In genomic region chr9:75025689-75026088, GRCm38 (mm10) we compare ENCODE assay signal across 11 mouse cellular contexts. TPM values are rescaled to one million over a fixed set of nuclear protein-coding genes. Genes with fewer than 3 reads are reported as not detected.
A peak's percentile ranks its signal among the peaks of the same experiment; 100 is the strongest.
DNase-seq lines count a peak whose midpoint lies in the region; ATAC-seq and TF ChIP-seq lines count a peak whose summit lies in the region.
"Had no signal": no experiment of that assay in that cellular context is flagged by ENCODE, and none has a peak within 500 bp of the region (broad histone marks: within the 10 kb centered on the region; RNA-seq: fewer than 3 reads in every experiment).

No protein-coding gene starts in this region.

- no peak for TF ChIP-seq EP300 in stomach, postnatal 0 days (optimal IDR thresholded peaks at IDR 0.05)

- no peak overlapping the region for H3K4me2 ChIP-seq in hindbrain, embryonic 11.5 days (replicated peaks; ENCODE audit: low read depth, low read length)
- no peak overlapping the region for H3K4me2 ChIP-seq in hindbrain, embryonic 13.5 days
- no peak overlapping the region for H3K4me2 ChIP-seq in stomach, postnatal 0 days (replicated peaks; ENCODE audit: low read depth)
- H3K4me2 ChIP-seq: liver, embryonic 13.5 days had no signal

- H3K9ac ChIP-seq in hindbrain, embryonic 11.5 days (ENCODE audit: low read depth, low read length) = no peak overlapping the region
- H3K9ac ChIP-seq in hindbrain, embryonic 13.5 days = no peak overlapping the region
- H3K9ac ChIP-seq in stomach, postnatal 0 days (ENCODE audit: low read length) = no peak overlapping the region
- H3K9ac ChIP-seq: liver, embryonic 13.5 days had no signal

- ATAC-seq in hindbrain, embryonic 11.5 days (ENCODE audit: low FRiP score) = no peak
- ATAC-seq in hindbrain, embryonic 13.5 days (ENCODE audit: low FRiP score) = no peak
- no peak for ATAC-seq in stomach, postnatal 0 days (ENCODE audit: low FRiP score, low TSS enrichment)

- no peak for TF ChIP-seq POLR2A in spleen, adult 2 months (IDR thresholded peaks at IDR 0.05; ENCODE audit: low read depth, low read length)

- no peaks in the 10 kb centered on the region for H3K36me3 ChIP-seq in hindbrain, embryonic 11.5 days (ENCODE audit: control insufficient read depth, insufficient read depth, low read length)
- peaks cover 48% of the 10 kb centered on the region for H3K36me3 ChIP-seq in hindbrain, embryonic 13.5 days
- H3K36me3 ChIP-seq in spleen, adult 2 months (ENCODE audit: control insufficient read depth, insufficient read depth, low read length) = peaks cover 17% of the 10 kb centered on the region
- H3K36me3 ChIP-seq in stomach, postnatal 0 days (ENCODE audit: control insufficient read depth, insufficient read depth, low read length) = no peaks in the 10 kb centered on the region
- H3K36me3 ChIP-seq: liver, embryonic 13.5 days had no signal

- peak; percentile 33 for DNase-seq in hindbrain, embryonic 11.5 days (ENCODE audit: low spot score)
- DNase-seq in spleen, adult 2 months (ENCODE audit: low read depth in 1 of 2, low spot score in 2 of 2) = peak; percentile 7 to 19
- DNase-seq in spleen, postnatal 4 days (ENCODE audit: low spot score in 2 of 2) = no peak
- peak; percentile 36 for DNase-seq in WW6 (ENCODE audit: low read depth, low spot score)
- no peak for DNase-seq in stomach, postnatal 0 days (ENCODE audit: low spot score)
- DNase-seq in layer of hippocampus, postnatal 25 days (ENCODE audit: extremely low spot score in 1 of 2, low spot score in 1 of 2) = no peak
- DNase-seq in MN1 (ENCODE audit: low spot score) = no peak
- DNase-seq: heart, postnatal 4 days; liver, embryonic 13.5 days had no signal

- 75% methylated on average over 6 of the region's 6 CpGs for WGBS in hindbrain, embryonic 11.5 days
- WGBS in hindbrain, embryonic 13.5 days = 72% methylated on average over 6 of the region's 6 CpGs
- WGBS in spleen, adult 2 months = 81% methylated on average over 6 of the region's 6 CpGs
- 76% methylated on average over 6 of the region's 6 CpGs for WGBS in stomach, postnatal 0 days

- no peaks in the 10 kb centered on the region for H3K9me3 ChIP-seq in hindbrain, embryonic 11.5 days (ENCODE audit: control insufficient read depth, low read length)
- H3K9me3 ChIP-seq in hindbrain, embryonic 13.5 days = no peaks in the 10 kb centered on the region
- H3K9me3 ChIP-seq in stomach, postnatal 0 days (ENCODE audit: control insufficient read depth, low read length) = no peaks in the 10 kb centered on the region
- H3K9me3 ChIP-seq: embryonic facial prominence, embryonic 10.5 days; liver, embryonic 13.5 days had no signal

- H3K4me1 ChIP-seq in hindbrain, embryonic 11.5 days (replicated peaks; ENCODE audit: control insufficient read depth, insufficient read depth, low read length) = no peaks in the 10 kb centered on the region
- no peaks in the 10 kb centered on the region for H3K4me1 ChIP-seq in hindbrain, embryonic 13.5 days (replicated peaks)
- H3K4me1 ChIP-seq in spleen, adult 2 months (ENCODE audit: control insufficient read depth, insufficient read depth, insufficient read length) = no peaks in the 10 kb centered on the region
- H3K4me1 ChIP-seq in stomach, postnatal 0 days (replicated peaks; ENCODE audit: control insufficient read depth, insufficient read depth) = no peaks in the 10 kb centered on the region

- H3K4me3 ChIP-seq in hindbrain, embryonic 11.5 days (ENCODE audit: low read depth, low read length) = no peak overlapping the region
- H3K4me3 ChIP-seq in hindbrain, embryonic 13.5 days = no peak overlapping the region
- H3K4me3 ChIP-seq in spleen, adult 2 months (ENCODE audit: extremely low read depth, insufficient read depth, insufficient read length) = no peak overlapping the region
- no peak overlapping the region for H3K4me3 ChIP-seq in stomach, postnatal 0 days (ENCODE audit: low read depth, low read length)
- H3K4me3 ChIP-seq: embryonic facial prominence, embryonic 10.5 days; liver, embryonic 13.5 days had no signal

- TF ChIP-seq CTCF in spleen, adult 2 months (IDR thresholded peaks at IDR 0.05; ENCODE audit: extremely low read depth, insufficient read depth, insufficient read length, insufficient replicate concordance) = no peak; the same call in 1 of the 2 replicates
- TF ChIP-seq CTCF in stomach, postnatal 0 days (IDR thresholded peaks at IDR 0.05; ENCODE audit: low read depth) = peak; percentile 63

- no peak overlapping the region for H3K27ac ChIP-seq in hindbrain, embryonic 11.5 days (ENCODE audit: low read depth, low read length)
- H3K27ac ChIP-seq in hindbrain, embryonic 13.5 days = no peak overlapping the region
- H3K27ac ChIP-seq in spleen, adult 2 months (ENCODE audit: insufficient read depth, low read length) = no peak overlapping the region
- no peak overlapping the region for H3K27ac ChIP-seq in stomach, postnatal 0 days (replicated peaks)
- H3K27ac ChIP-seq: embryonic facial prominence, embryonic 10.5 days; liver, embryonic 13.5 days had no signal

- H3K27me3 ChIP-seq in hindbrain, embryonic 11.5 days (ENCODE audit: control insufficient read depth, insufficient read depth, low read length) = no peaks in the 10 kb centered on the region
- no peaks in the 10 kb centered on the region for H3K27me3 ChIP-seq in hindbrain, embryonic 13.5 days
- H3K27me3 ChIP-seq in spleen, adult 2 months (ENCODE audit: control insufficient read depth, insufficient read depth, low read length) = no peaks in the 10 kb centered on the region
- H3K27me3 ChIP-seq in stomach, postnatal 0 days (ENCODE audit: control insufficient read depth, insufficient read depth, low read length) = no peaks in the 10 kb centered on the region
- H3K27me3 ChIP-seq: liver, embryonic 13.5 days had no signal

RNA-seq across cellular contexts. Expression of gene Arpp19, which starts 11.7 kb away (rescaled TPM):
- 298 and 314 TPM in 2 replicates for polyA plus RNA-seq in hindbrain, embryonic 11.5 days (2014; fragmentation: Nextera tagmentation; extraction: Ambion mirVana)
- polyA plus RNA-seq in hindbrain, embryonic 13.5 days (2015; fragmentation: Nextera tagmentation; extraction: Ambion mirVana) = 247 and 248 TPM in 2 replicates
- 4.7 and 6.1 TPM in 2 replicates for polyA plus RNA-seq in spleen, adult 2 months (2012; rRNA removed)
- 301 and 327 TPM in 2 replicates for polyA plus RNA-seq in stomach, postnatal 0 days (2015; fragmentation: Nextera tagmentation; extraction: Ambion mirVana)
- total RNA-seq in layer of hippocampus, postnatal 25 days (2021) = 100 to 1,000 TPM; 171 to 176 TPM

RNA-seq across cellular contexts. Expression of gene Myo5a, which starts 45.1 kb away (rescaled TPM):
- polyA plus RNA-seq in hindbrain, embryonic 11.5 days (2014; fragmentation: Nextera tagmentation; extraction: Ambion mirVana) = 33.8 and 38.7 TPM in 2 replicates
- polyA plus RNA-seq in hindbrain, embryonic 13.5 days (2015; fragmentation: Nextera tagmentation; extraction: Ambion mirVana) = 30.0 and 32.6 TPM in 2 replicates
- polyA plus RNA-seq in spleen, adult 2 months (2012; rRNA removed) = 8.9 and 11.1 TPM in 2 replicates
- polyA plus RNA-seq in stomach, postnatal 0 days (2015; fragmentation: Nextera tagmentation; extraction: Ambion mirVana) = 4.3 and 4.9 TPM in 2 replicates
- 100 to 1,000 TPM; 180 to 206 TPM for total RNA-seq in layer of hippocampus, postnatal 25 days (2021)

Comparison
In these comparisons a context has a peak if more than half of its experiments do, and no peak if none do; other contexts are left out.
1. DNase-seq: peak in hindbrain, embryonic 11.5 days (single experiment), spleen, adult 2 months (2 of 2) and WW6 (single experiment); none in spleen, postnatal 4 days (0 of 2), stomach, postnatal 0 days (single experiment), layer of hippocampus, postnatal 25 days (0 of 2) and MN1 (single experiment).
2. RNA of gene Arpp19, which starts 11.7 kb away (polyA plus RNA-seq): 301 to 327 TPM in stomach, postnatal 0 days, 298 to 314 TPM in hindbrain, embryonic 11.5 days and 247 to 248 TPM in hindbrain, embryonic 13.5 days; 4.7 to 6.1 TPM in spleen, adult 2 months; every median in the first group is over 10 times any median in the second.